In the genomic region with DNA sequence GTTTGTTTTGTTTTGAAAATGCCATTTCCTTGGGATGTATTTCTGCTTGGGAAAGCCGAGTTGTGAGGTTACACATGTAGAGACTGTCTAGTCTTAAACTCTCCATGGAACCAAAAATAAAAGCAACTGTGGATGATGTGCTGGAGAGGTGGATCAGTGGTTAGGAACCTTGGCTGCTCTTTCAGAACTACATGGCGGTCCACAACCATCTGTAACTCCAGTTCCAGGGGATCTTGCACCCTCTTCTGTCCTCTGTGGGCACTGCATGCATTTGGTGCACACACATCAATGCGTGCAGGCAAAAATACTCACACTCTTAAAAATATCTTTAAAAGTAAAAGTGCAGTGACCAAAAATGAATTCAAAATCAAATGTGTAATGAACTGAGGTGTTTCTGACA, we compare ENCODE assay signal across 8 mouse cellular contexts. TPM values are rescaled to one million over a fixed set of nuclear protein-coding genes. Genes with fewer than 3 reads are reported as not detected.
DNase-seq lines count a peak whose midpoint lies in the region; ATAC-seq lines count a peak whose summit lies in the region.

No protein-coding gene starts in this region.

- H3K4me1 ChIP-seq in midbrain, embryonic 10.5 days, result peaks cover 23% of the 10 kb centered on the region
- peaks cover 12% of the 10 kb centered on the region for H3K4me1 ChIP-seq in midbrain, embryonic 15.5 days
- H3K4me1 ChIP-seq in liver, embryonic 15.5 days (replicated peaks), result peaks cover 43% of the 10 kb centered on the region

- H3K9ac ChIP-seq in midbrain, embryonic 15.5 days, result no peak overlapping the region
- no peak overlapping the region for H3K9ac ChIP-seq in liver, embryonic 15.5 days

- no peak for ATAC-seq in midbrain, embryonic 15.5 days (replicated peaks)
- no peak for ATAC-seq in liver, embryonic 15.5 days (ENCODE audit: insufficient read depth)

- 57% methylated on average over 3 of the region's 3 CpGs for WGBS in midbrain, embryonic 10.5 days
- WGBS in midbrain, embryonic 15.5 days, result 57% methylated on average over 3 of the region's 3 CpGs
- 54% methylated on average over 3 of the region's 3 CpGs for WGBS in liver, embryonic 15.5 days (ENCODE audit: insufficient replicate concordance)

- H3K4me2 ChIP-seq in midbrain, embryonic 15.5 days, result no peak overlapping the region
- peak overlapping the region; percentile 87; the same call in 1 of the 2 replicates for H3K4me2 ChIP-seq in liver, embryonic 15.5 days

- peaks cover 24% of the 10 kb centered on the region for H3K36me3 ChIP-seq in midbrain, embryonic 10.5 days
- no peaks in the 10 kb centered on the region for H3K36me3 ChIP-seq in midbrain, embryonic 15.5 days (replicated peaks)
- 0 out of 2 replicates have a peak, but pooled peaks cover 6% of the 10 kb centered on the region for H3K36me3 ChIP-seq in liver, embryonic 15.5 days (replicated peaks)

- H3K27ac ChIP-seq in midbrain, embryonic 10.5 days (replicated peaks), result no peak overlapping the region
- no peak overlapping the region for H3K27ac ChIP-seq in midbrain, embryonic 15.5 days
- no peak overlapping the region for H3K27ac ChIP-seq in liver, embryonic 15.5 days (replicated peaks)

- H3K27me3 ChIP-seq in midbrain, embryonic 10.5 days (ENCODE audit: low read depth, poor library complexity, severe bottlenecking), result peaks cover 12% of the 10 kb centered on the region
- no peaks in the 10 kb centered on the region for H3K27me3 ChIP-seq in midbrain, embryonic 15.5 days (replicated peaks)
- 0 out of 2 replicates have a peak, but pooled peaks cover 5% of the 10 kb centered on the region for H3K27me3 ChIP-seq in liver, embryonic 15.5 days

- DNase-seq in cerebellum, postnatal 36 days, result peak; percentile 27 to 45
- DNase-seq in cerebellum, adult 9-11 months, result no peak
- peak; percentile 38 for DNase-seq in midbrain, embryonic 10.5 days (ENCODE audit: low spot score)
- DNase-seq in c-Kit-positive CD71-positive TER-119-negative erythroid progenitor cells, embryonic 14.5 days (ENCODE audit: low read depth), result peak; percentile 62
- peak; percentile 55 for DNase-seq in testis, postnatal 10 days (ENCODE audit: low spot score)
- DNase-seq in ovary, postnatal 14 days (ENCODE audit: low spot score), result no peak

- H3K4me3 ChIP-seq in midbrain, embryonic 10.5 days, result no peak overlapping the region
- H3K4me3 ChIP-seq in midbrain, embryonic 15.5 days, result no peak overlapping the region
- H3K4me3 ChIP-seq in liver, embryonic 15.5 days (replicated peaks), result no peak overlapping the region

- H3K9me3 ChIP-seq in midbrain, embryonic 10.5 days (replicated peaks), result no peaks in the 10 kb centered on the region
- no peaks in the 10 kb centered on the region for H3K9me3 ChIP-seq in midbrain, embryonic 15.5 days
- no peaks in the 10 kb centered on the region for H3K9me3 ChIP-seq in liver, embryonic 15.5 days (replicated peaks)

RNA-seq across cellular contexts. Expression of a gene that starts 15.4 kb away (rescaled TPM):
- 45.2 and 46.0 TPM in 2 replicates for polyA plus RNA-seq in midbrain, embryonic 10.5 days (2016; fragmentation: Nextera tagmentation; extraction: Ambion mirVana)
- polyA plus RNA-seq in midbrain, embryonic 15.5 days (2015; fragmentation: Nextera tagmentation; extraction: Ambion mirVana), result 55.3 and 56.7 TPM in 2 replicates
- polyA plus RNA-seq in liver, embryonic 15.5 days (2015; fragmentation: Nextera tagmentation; extraction: Ambion mirVana), result 10.8 and 11.1 TPM in 2 replicates

RNA-seq across cellular contexts. Expression of a gene that starts 27.4 kb away (rescaled TPM):
- polyA plus RNA-seq in midbrain, embryonic 10.5 days (2016; fragmentation: Nextera tagmentation; extraction: Ambion mirVana), result not detected in 2 replicates
- polyA plus RNA-seq in midbrain, embryonic 15.5 days (2015; fragmentation: Nextera tagmentation; extraction: Ambion mirVana), result not detected in 2 replicates
- not detected in 2 replicates for polyA plus RNA-seq in liver, embryonic 15.5 days (2015; fragmentation: Nextera tagmentation; extraction: Ambion mirVana)

RNA-seq across cellular contexts. Expression of a gene that starts 32.1 kb away (rescaled TPM):
- 1.9 and 2.2 TPM in 2 replicates for polyA plus RNA-seq in midbrain, embryonic 10.5 days (2016; fragmentation: Nextera tagmentation; extraction: Ambion mirVana)
- polyA plus RNA-seq in midbrain, embryonic 15.5 days (2015; fragmentation: Nextera tagmentation; extraction: Ambion mirVana), result 3.7 and 5.0 TPM in 2 replicates
- 3.4 and 3.7 TPM in 2 replicates for polyA plus RNA-seq in liver, embryonic 15.5 days (2015; fragmentation: Nextera tagmentation; extraction: Ambion mirVana)

RNA-seq across cellular contexts. Expression of a gene that starts 32.3 kb away (rescaled TPM):
- polyA plus RNA-seq in midbrain, embryonic 10.5 days (2016; fragmentation: Nextera tagmentation; extraction: Ambion mirVana), result 5.0 and 5.5 TPM in 2 replicates
- polyA plus RNA-seq in midbrain, embryonic 15.5 days (2015; fragmentation: Nextera tagmentation; extraction: Ambion mirVana), result 4.1 and 4.3 TPM in 2 replicates
- polyA plus RNA-seq in liver, embryonic 15.5 days (2015; fragmentation: Nextera tagmentation; extraction: Ambion mirVana), result 38.9 and 39.1 TPM in 2 replicates

Comparison
In these comparisons a context has a peak if more than half of its experiments do, and no peak if none do; other contexts are left out.
1. DNase-seq: peak in cerebellum, postnatal 36 days (2 of 2), midbrain, embryonic 10.5 days (single experiment), c-Kit-positive CD71-positive TER-119-negative erythroid progenitor cells, embryonic 14.5 days (single experiment) and testis, postnatal 10 days (single experiment); none in cerebellum, adult 9-11 months (single experiment) and ovary, postnatal 14 days (single experiment).